ENCODE assay signal across 24 mouse cellular contexts in genomic region chr9:32724131-32724825, GRCm38 (mm10).
A peak's percentile ranks its signal among the peaks of the same experiment; 100 is the strongest.
DNase-seq lines count a peak whose midpoint lies in the region; ATAC-seq and TF ChIP-seq lines count a peak whose summit lies in the region.
"Had no signal": no experiment of that assay in that cellular context is flagged by ENCODE, and none has a peak within 500 bp of the region (broad histone marks: within the 10 kb centered on the region; RNA-seq: fewer than 3 reads in every experiment).

No protein-coding gene starts in this region.

- H3K27ac ChIP-seq in heart, adult 2 months: peak overlapping the region; percentile 51; the same call in 1 of the 2 replicates
- H3K27ac ChIP-seq in heart, embryonic 10.5 days: no peak overlapping the region
- H3K27ac ChIP-seq in lung, postnatal 0 days (ENCODE audit: low read length): 0 out of 2 replicates have a peak overlapping the region, but pooled peaks have one; percentile 20
- H3K27ac ChIP-seq: forebrain, embryonic 10.5 days; forebrain, embryonic 13.5 days; heart, embryonic 13.5 days; hindbrain, embryonic 10.5 days; hindbrain, embryonic 13.5 days had no signal

- peaks cover 53% of the 10 kb centered on the region for H3K4me1 ChIP-seq in heart, adult 2 months (ENCODE audit: control insufficient read depth, insufficient read depth, low read length)
- H3K4me1 ChIP-seq in heart, embryonic 10.5 days: peaks cover 23% of the 10 kb centered on the region
- peaks cover 4% of the 10 kb centered on the region; the same call in 1 of the 2 replicates for H3K4me1 ChIP-seq in lung, postnatal 0 days (ENCODE audit: insufficient read depth, low read depth, low read length)
- H3K4me1 ChIP-seq: hindbrain, embryonic 13.5 days had no signal

- H3K36me3 ChIP-seq in heart, adult 2 months (ENCODE audit: control insufficient read depth, insufficient read depth, low read length): peaks cover 60% of the 10 kb centered on the region
- peaks cover 3% of the 10 kb centered on the region; the same call in 1 of the 2 replicates for H3K36me3 ChIP-seq in heart, embryonic 10.5 days
- no peaks in the 10 kb centered on the region; the same call in 1 of the 2 replicates for H3K36me3 ChIP-seq in lung, postnatal 0 days (ENCODE audit: insufficient read depth, low read length)
- H3K36me3 ChIP-seq: forebrain, embryonic 10.5 days; hindbrain, embryonic 10.5 days; hindbrain, embryonic 13.5 days had no signal

- intact Hi-C loops in heart, adult 2 months (cut with DNase I): no loop called here

- peaks cover 5% of the 10 kb centered on the region for H3K79me2 ChIP-seq in heart, adult 2 months (replicated peaks; ENCODE audit: control insufficient read depth, insufficient read depth, low read length)

- H3K9ac ChIP-seq in heart, adult 2 months (ENCODE audit: low read depth, low read length): no peak overlapping the region
- no peak overlapping the region for H3K9ac ChIP-seq in lung, postnatal 0 days (replicated peaks; ENCODE audit: low read depth)
- H3K9ac ChIP-seq: forebrain, embryonic 13.5 days; heart, embryonic 13.5 days; hindbrain, embryonic 13.5 days had no signal

- TF ChIP-seq CTCF in heart, adult 2 months (IDR thresholded peaks at IDR 0.05): no peak
- no peak for TF ChIP-seq CTCF in lung, postnatal 0 days (IDR thresholded peaks at IDR 0.05)

- H3K4me2 ChIP-seq in lung, postnatal 0 days (replicated peaks; ENCODE audit: low read depth, low read length): no peak overlapping the region
- H3K4me2 ChIP-seq: forebrain, embryonic 13.5 days; heart, embryonic 13.5 days; hindbrain, embryonic 13.5 days had no signal

- DNase-seq in heart, adult 2 months: no peak
- no peak for DNase-seq in heart, embryonic 10.5 days (ENCODE audit: low spot score)
- DNase-seq in lung, postnatal 0 days (ENCODE audit: low spot score): no peak
- DNase-seq in lung, postnatal 36 days: no peak
- DNase-seq in induced T-regulatory cell, adult 2 months (ENCODE audit: low read depth): peak; percentile 64
- DNase-seq in left cerebral cortex, adult 11 months (ENCODE audit: low spot score): no peak
- no peak for DNase-seq in adrenal gland, adult (ENCODE audit: inconsistent age in 2 of 2, low spot score in 1 of 2)
- DNase-seq: adrenal gland, postnatal 10 days; adrenal gland, postnatal 36 days; cerebellum, adult 18-20 months; cerebellum, adult 9-10 months; cerebellum, postnatal 14 days; gastrocnemius, postnatal 25 days; heart, postnatal 36 days had no signal

- H3K27me3 ChIP-seq in heart, adult 2 months (ENCODE audit: control insufficient read depth, insufficient read depth, low read length): no peaks in the 10 kb centered on the region
- H3K27me3 ChIP-seq in heart, embryonic 10.5 days (ENCODE audit: insufficient read depth, poor library complexity, severe bottlenecking): no peaks in the 10 kb centered on the region
- no peaks in the 10 kb centered on the region for H3K27me3 ChIP-seq in lung, postnatal 0 days (replicated peaks; ENCODE audit: insufficient read depth, low read length)
- H3K27me3 ChIP-seq: forebrain, embryonic 13.5 days; heart, embryonic 13.5 days had no signal

- no peak for TF ChIP-seq EP300 in heart, adult 2 months (IDR thresholded peaks at IDR 0.05; ENCODE audit: insufficient read depth, low read depth, low read length)
- TF ChIP-seq EP300 in lung, postnatal 0 days (IDR thresholded peaks at IDR 0.05): no peak

- WGBS in heart, adult 2 months: 39% methylated on average over 7 of the region's 7 CpGs
- WGBS in heart, embryonic 10.5 days: 80% methylated on average over 7 of the region's 7 CpGs
- 58% methylated on average over 7 of the region's 7 CpGs for WGBS in lung, postnatal 0 days

- H3K9me3 ChIP-seq in heart, embryonic 10.5 days: no peaks in the 10 kb centered on the region
- no peaks in the 10 kb centered on the region for H3K9me3 ChIP-seq in lung, postnatal 0 days (ENCODE audit: low read length)
- H3K9me3 ChIP-seq: forebrain, embryonic 10.5 days; forebrain, embryonic 13.5 days; heart, embryonic 13.5 days; hindbrain, embryonic 13.5 days had no signal

- no peak overlapping the region for H3K4me3 ChIP-seq in heart, adult 2 months
- H3K4me3 ChIP-seq in heart, embryonic 10.5 days: no peak overlapping the region
- H3K4me3 ChIP-seq in lung, postnatal 0 days (ENCODE audit: low read depth, low read length): no peak overlapping the region
- H3K4me3 ChIP-seq: forebrain, embryonic 10.5 days; forebrain, embryonic 13.5 days; heart, embryonic 13.5 days; hindbrain, embryonic 10.5 days; hindbrain, embryonic 13.5 days had no signal

- ATAC-seq in lung, postnatal 0 days: no peak
- peak; percentile 5 for ATAC-seq in CD4-positive, CD25-positive, alpha-beta regulatory T cell, adult 4 months
- ATAC-seq: activated CD4-positive, CD25-positive, alpha-beta regulatory T cell, adult 4 months; forebrain, embryonic 13.5 days; forebrain, embryonic 16.5 days; hindbrain, embryonic 16.5 days; inflammation-experienced regulatory T-cells, adult 6 months had no signal

- no peak for TF ChIP-seq POLR2A in heart, adult 2 months (IDR thresholded peaks at IDR 0.05; ENCODE audit: insufficient read depth, low read depth, low read length)
